Comparison of ENCODE assay signal across 17 mouse cellular contexts in genomic region chr3:134118898-134119297, GRCm38 (mm10).
"Had no signal": no experiment of that assay in that cellular context is flagged by ENCODE, and none has a peak within 500 bp of the region (broad histone marks: within the 10 kb centered on the region; RNA-seq: fewer than 3 reads in every experiment).

No protein-coding gene starts in this region.

- H3K36me3 ChIP-seq: kidney, embryonic 15.5 days; midbrain, embryonic 12.5 days; midbrain, embryonic 15.5 days; neural tube, embryonic 13.5 days had no signal

- ATAC-seq: midbrain, embryonic 15.5 days had no signal

- H3K4me3 ChIP-seq: kidney, embryonic 15.5 days; midbrain, embryonic 12.5 days; midbrain, embryonic 15.5 days; myocyte; neural tube, embryonic 13.5 days had no signal

- H3K4me1 ChIP-seq: midbrain, embryonic 15.5 days had no signal

- DNase-seq: kidney, adult 11 months; kidney, adult 8-10 months; kidney, postnatal 10 days; kidney, postnatal 36 days; lung, adult 18-20 months; lung, postnatal 10 days; lung, postnatal 36 days; retina, postnatal 1 day; thymus, adult 2 months; thymus, postnatal 14 days; thymus, postnatal 4 days had no signal

- H3K9ac ChIP-seq: kidney, embryonic 15.5 days; liver, embryonic 14.5 days; midbrain, embryonic 12.5 days; midbrain, embryonic 15.5 days; neural tube, embryonic 13.5 days had no signal

- H3K27ac ChIP-seq: kidney, embryonic 15.5 days; liver, embryonic 14.5 days; midbrain, embryonic 12.5 days; midbrain, embryonic 15.5 days; neural tube, embryonic 13.5 days had no signal

- H3K9me3 ChIP-seq: kidney, embryonic 15.5 days; midbrain, embryonic 12.5 days; midbrain, embryonic 15.5 days; neural tube, embryonic 13.5 days had no signal

- H3K27me3 ChIP-seq: kidney, embryonic 15.5 days; midbrain, embryonic 12.5 days; midbrain, embryonic 15.5 days; neural tube, embryonic 13.5 days had no signal

- H3K4me2 ChIP-seq: kidney, embryonic 15.5 days; midbrain, embryonic 12.5 days; midbrain, embryonic 15.5 days; neural tube, embryonic 13.5 days had no signal
